Mouse (Mus musculus) CH12.LX (cell line): ENCODE data around the gene Dpp3. TPM values are rescaled to one million over a fixed set of nuclear protein-coding genes. Genes with fewer than 3 reads are reported as not detected.

Experiments
- DNase-seq: peaks from one replicate; pipeline ENCODE4 v3.0.0-alpha.2; 2013; ENCODE audit errors: extremely low read depth
- H3K27ac ChIP-seq: 2 replicates; pipeline ENCODE4 v1.5.1; 2012; ENCODE audit warnings: low read depth, mild to moderate bottlenecking, control low read depth, moderate library complexity; ENCODE audit not compliant: insufficient read depth
- H3K27me3 ChIP-seq: replicated peaks from 2 replicates; pipeline ENCODE3; 2012; ENCODE audit warnings: inconsistent platforms
- H3K36me3 ChIP-seq, 2 experiments: replicated peaks in 1 of 2; 2 replicates each; pipeline versions ENCODE3 to v1.6.1; 2012; ENCODE audit warnings: inconsistent platforms in 1 of 2, low read length in 1 of 2, mild to moderate bottlenecking in 1 of 2, mixed read lengths in 1 of 2, moderate library complexity in 1 of 2; ENCODE audit not compliant: control insufficient read depth in 1 of 2, insufficient read depth in 1 of 2
- H3K4me1 ChIP-seq, 2 experiments: 2 replicates each; pipeline ENCODE4 v1.6.1; 2012; ENCODE audit warnings: inconsistent platforms in 1 of 2, moderate library complexity in 1 of 2; ENCODE audit not compliant: insufficient read depth in 2 of 2, control insufficient read depth in 1 of 2
- H3K4me2 ChIP-seq: 2 replicates; pipeline ENCODE4 v1.6.1; 2012; ENCODE audit warnings: low read depth, mild to moderate bottlenecking, control low read depth; ENCODE audit not compliant: poor library complexity, insufficient read depth, severe bottlenecking
- H3K4me3 ChIP-seq, 3 experiments: fragments of 150-350 bp in 1 of 3; sonication (generic) in 1 of 3; replicated peaks in 1 of 3; 2 replicates each; pipeline versions ENCODE3 to v1.5.1; 2011 to 2012; ENCODE audit warnings: low read depth in 2 of 3, low read length in 2 of 3, mild to moderate bottlenecking in 2 of 3, moderate library complexity in 2 of 3, control low read depth in 1 of 3, improper control_type of control experiment in 1 of 3, inconsistent platforms in 1 of 3, mixed read lengths in 1 of 3; ENCODE audit not compliant: poor library complexity in 1 of 3
- H3K79me2 ChIP-seq: replicated peaks from 2 replicates; pipeline ENCODE4 v1.6.1; 2012; ENCODE audit warnings: mild to moderate bottlenecking, moderate library complexity; ENCODE audit not compliant: control insufficient read depth, poor library complexity, insufficient read depth, severe bottlenecking; ENCODE audit errors: extremely low read depth
- H3K9ac ChIP-seq: 2 replicates; pipeline ENCODE4 v1.6.1; 2012; ENCODE audit warnings: low read depth, mild to moderate bottlenecking, control low read depth, moderate library complexity; ENCODE audit not compliant: insufficient read depth
- H3K9me3 ChIP-seq: replicated peaks from 2 replicates; pipeline ENCODE3; 2012; ENCODE audit warnings: low read length, inconsistent platforms, mixed read lengths
- CHD1 ChIP-seq: IDR thresholded peaks from 2 replicates; pipeline ENCODE4 v1.6.1; 2012; ENCODE audit warnings: low read depth, low read length, improper control_type of control experiment, inconsistent platforms
- CHD2 ChIP-seq: IDR thresholded peaks from 2 replicates; pipeline ENCODE4 v1.6.1; 2011; ENCODE audit warnings: low read length, improper control_type of control experiment
- HCFC1 ChIP-seq: IDR thresholded peaks from 2 replicates; pipeline ENCODE4 v1.6.1; 2012; ENCODE audit warnings: low read depth, mild to moderate bottlenecking, inconsistent platforms, low read length, improper control_type of control experiment
- JUN ChIP-seq: IDR thresholded peaks from 2 replicates; pipeline ENCODE4 v1.6.1; 2011; ENCODE audit warnings: low read depth, mild to moderate bottlenecking, low read length, improper control_type of control experiment, moderate library complexity; ENCODE audit not compliant: insufficient read depth
- JUND ChIP-seq: conservative IDR thresholded peaks from 2 replicates; pipeline ENCODE4 v1.6.1; 2011; ENCODE audit warnings: low read depth, low read length, improper control_type of control experiment
- MAFK ChIP-seq: IDR thresholded peaks from 2 replicates; pipeline ENCODE4 v1.6.1; 2011; ENCODE audit warnings: low read length, improper control_type of control experiment; ENCODE audit not compliant: insufficient replicate concordance
- MAX ChIP-seq: IDR thresholded peaks from 2 replicates; pipeline ENCODE4 v1.6.1; 2011; ENCODE audit warnings: low read length, improper control_type of control experiment
- MEF2A ChIP-seq: IDR thresholded peaks from 2 replicates; pipeline ENCODE4 v1.6.1; 2014; ENCODE audit warnings: low read depth, mild to moderate bottlenecking, inconsistent platforms, low read length, improper control_type of control experiment, borderline replicate concordance
- MYC ChIP-seq: IDR thresholded peaks from 2 replicates; pipeline ENCODE4 v1.6.1; 2011; ENCODE audit warnings: low read depth, mild to moderate bottlenecking, improper control_type of control experiment, low read length
- PAX5 ChIP-seq: IDR thresholded peaks from 2 replicates; pipeline ENCODE4 v1.6.1; 2012; ENCODE audit warnings: low read length, inconsistent platforms, mixed read lengths
- POLR2A ChIP-seq: IDR thresholded peaks from 2 replicates; pipeline ENCODE4 v1.6.1; 2011; ENCODE audit warnings: low read depth, mild to moderate bottlenecking, improper control_type of control experiment, low read length
- RAD21 ChIP-seq: IDR thresholded peaks from 2 replicates; pipeline ENCODE4 v1.6.1; 2011; ENCODE audit warnings: low read depth, mild to moderate bottlenecking, low read length, improper control_type of control experiment, moderate library complexity
- TCF12 ChIP-seq: IDR thresholded peaks from 2 replicates; pipeline ENCODE4 v1.6.1; 2014; ENCODE audit warnings: low read depth, mild to moderate bottlenecking, inconsistent platforms, low read length, improper control_type of control experiment
- ZC3H11A ChIP-seq: IDR thresholded peaks from 2 replicates; pipeline ENCODE4 v1.6.1; 2012; ENCODE audit warnings: low read depth, mild to moderate bottlenecking, inconsistent platforms, low read length, improper control_type of control experiment
- ZKSCAN1 ChIP-seq: IDR thresholded peaks from 2 replicates; pipeline ENCODE4 v1.6.1; 2012; ENCODE audit warnings: low read depth, inconsistent platforms, low read length, improper control_type of control experiment, borderline replicate concordance
- dilution Hi-C: fragments of 300-500 bp; cut with MboI; formaldehyde crosslinking; loops from 2 replicates; pipeline ENCODE4 v1.14.3; 2020; ENCODE audit warnings: low sequenced_read_pairs; ENCODE audit not compliant: extremely low pct_unique_long_range_greater_than_20kb, extremely low pct_ligation_motif_present
- in situ Hi-C: fragments of 300-500 bp; cut with MboI; formaldehyde crosslinking; loops from 3 replicates; pipeline ENCODE4 v1.14.3; 2019; ENCODE audit warnings: low sequenced_read_pairs, low pct_ligation_motif_present, low pct_unique_long_range_greater_than_20kb, mixed read lengths
- polyA plus RNA-seq: library from polyadenylated mRNA; unstranded; fragments of >175 nt; gene quantifications from 2 replicates; pipeline ENCODE4 v1.2.1, GENCODE M21; 2012; ENCODE audit warnings: low read depth; ENCODE audit not compliant: insufficient read length
- total RNA-seq, 2 experiments: library from RNA; depleted of rRNA; stranded (reverse); fragments of 300-350 nt in 1 of 2; fragments of >200 nt in 1 of 2; gene quantifications; 2 replicates each; pipeline ENCODE4 v1.2.3; 2012 to 2014

The Dpp3 gene
- total and polyA plus RNA-seq, 3 experiments, result 79.6 to 100.0 (median 89.7) TPM

DNA sequence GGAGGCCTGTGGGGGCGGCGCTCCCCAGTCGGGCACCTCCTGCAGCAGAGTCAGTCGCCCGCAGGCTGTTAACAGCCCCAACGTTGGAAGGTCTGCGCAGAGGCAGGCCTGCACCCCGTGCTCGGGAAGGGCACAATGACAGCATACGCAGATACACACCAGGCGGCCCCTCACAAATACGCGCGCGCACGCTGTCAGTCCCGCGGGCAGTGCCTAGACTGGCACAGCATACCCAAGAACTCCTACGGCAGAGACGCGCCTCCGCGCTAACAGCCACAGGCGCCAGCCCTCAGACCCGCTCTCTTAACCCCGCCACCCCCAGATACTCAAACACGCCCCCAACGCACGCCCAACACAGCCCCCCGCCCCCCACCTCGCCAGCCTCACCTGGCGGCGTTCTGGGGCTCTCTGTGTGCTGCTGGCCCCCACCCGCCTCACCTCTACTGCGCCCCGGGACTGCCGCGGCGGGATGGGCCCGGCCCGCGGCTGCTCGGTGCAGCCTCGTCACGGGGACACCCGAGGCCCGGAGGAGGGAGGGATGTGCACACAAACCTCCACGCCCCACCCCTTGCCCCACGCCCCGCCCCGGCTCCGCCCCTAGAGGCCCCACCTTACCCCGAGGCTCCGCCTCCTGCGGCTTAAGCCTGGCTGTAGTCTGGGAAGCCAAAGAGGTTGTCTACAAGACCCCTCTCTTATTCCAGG is 14.6 kb upstream of the Dpp3 start, which contains the start of gene Peli3:
Gene Peli3 (minus strand): TSS at position 577 of the 702 bp plus-strand sequence.
- peak; percentile 50 for DNase-seq
- dilution Hi-C loops (no loop called here), in situ Hi-C loops (no loop called here)
- peak within 1 kb of the TSS; percentile 80 for H3K4me2 ChIP-seq
- H3K27ac ChIP-seq, result no peak within 1 kb of the TSS
- peaks cover 5 to 12% of the 10 kb centered on the region in 2 experiments for H3K4me1 ChIP-seq
- no peaks in the 10 kb centered on the region for H3K36me3 ChIP-seq
- H3K9me3 ChIP-seq, result no peaks in the 10 kb centered on the region
- H3K4me3 ChIP-seq, result peak within 1 kb of the TSS; percentile 19 to 54 (median 34)
- no peaks in the 10 kb centered on the region for H3K79me2 ChIP-seq
- H3K27me3 ChIP-seq, result peaks cover 63% of the 10 kb centered on the region
- TF ChIP-seq MAFK (no peak), JUN (no peak), MAX (no peak), TCF12 (no peak), ZKSCAN1 (no peak), CHD2 (no peak), RAD21 (no peak), HCFC1 (no peak), POLR2A (no peak), CHD1 (no peak), MEF2A (no peak), PAX5 (no peak), MYC (no peak)
- no peak within 1 kb of the TSS for H3K9ac ChIP-seq

- no peak overlapping the region for H3K27ac ChIP-seq
- no peak overlapping the region for H3K9ac ChIP-seq
- dilution Hi-C loops, result no loop called here
- in situ Hi-C loops, result no loop called here
- no peak overlapping the region for H3K4me2 ChIP-seq
- H3K4me1 ChIP-seq, result peaks cover 4 to 5% of the 10 kb centered on the region in 2 experiments
- H3K4me3 ChIP-seq, result no peak overlapping the region
- H3K36me3 ChIP-seq, result no peaks in the 10 kb centered on the region
- no peaks in the 10 kb centered on the region for H3K9me3 ChIP-seq
- no peak for DNase-seq
- TF ChIP-seq ZC3H11A (no peak), TCF12 (no peak), JUND (no peak)
- peaks cover 85% of the 10 kb centered on the region for H3K27me3 ChIP-seq
- no peaks in the 10 kb centered on the region for H3K79me2 ChIP-seq
Measured at GRCm38 (mm10) chr19:4937444-4938310, 9.6 kb upstream of the Dpp3 start.
